Mouse (Mus musculus) gastrocnemius, postnatal 14 days (tissue): ENCODE measurements around the gene AC124108.1. TPM values are rescaled to one million over a fixed set of nuclear protein-coding genes. Genes with fewer than 3 reads are reported as not detected.

Experiments
- DNase-seq: peaks from one replicate; pipeline ENCODE4 v3.0.0; 2021; ENCODE audit warnings: mixed read lengths
- intact Hi-C: fragments of 180-260 bp; cut with DNase I; formaldehyde crosslinking; loops from one replicate; pipeline ENCODE4 v1.15.1; 2025; ENCODE audit warnings: low total_unique reads
- long read RNA-seq, 2 experiments: library from polyadenylated mRNA; stranded (forward); transcript quantifications; one replicate each; pipeline ENCODE4 v2.0.0; 2021
- total RNA-seq, 2 experiments: library from RNA; stranded (reverse); gene quantifications; 2 replicates each; pipeline ENCODE4 v1.2.3; 2021

The AC124108.1 gene
- not detected for total RNA-seq
- long read RNA-seq, experiment 1, result 0 reads
- long read RNA-seq, experiment 2, result 0 reads

DNA sequence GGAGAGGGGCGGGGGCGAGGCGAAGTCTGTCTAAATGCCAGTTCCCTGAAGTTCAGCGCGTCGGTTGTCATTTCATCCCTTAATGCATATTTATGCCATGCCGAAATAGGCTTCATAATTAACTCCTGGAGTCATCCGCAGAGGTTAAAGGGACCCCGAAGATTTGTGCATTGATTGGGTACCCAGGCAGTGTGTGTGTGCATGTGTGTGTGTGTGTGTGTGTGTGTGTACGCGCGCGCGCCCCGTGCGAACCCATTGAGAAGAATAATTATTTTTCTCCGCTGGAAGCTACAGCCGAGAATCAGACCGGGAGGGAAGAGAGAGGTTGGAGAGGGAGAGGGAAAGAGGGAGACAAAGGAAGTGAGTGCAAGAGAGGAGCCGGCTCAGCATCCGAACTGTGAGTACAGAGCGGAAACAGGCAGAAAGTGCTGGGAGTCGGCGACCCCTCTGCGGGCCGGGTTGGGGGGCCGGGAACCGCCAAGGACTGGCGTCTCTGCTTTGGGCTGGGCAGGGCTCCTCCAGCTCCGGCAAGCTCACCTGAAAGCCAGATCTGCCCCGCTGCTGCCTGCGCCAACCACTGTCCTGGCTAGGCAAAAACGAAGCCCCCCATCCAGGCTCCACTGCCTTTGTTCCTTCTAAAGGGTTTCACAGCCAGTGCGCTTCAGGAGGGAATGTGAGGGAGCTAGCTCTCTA is at the start of gene AC124108.1, which contains the start of gene Lemd1:
AC124108.1 (plus strand) TSS at position 365 of the 693 bp plus-strand sequence.
Lemd1 (plus strand) TSS at position 339 of the 693 bp plus-strand sequence.
- DNase-seq, result no peak
- intact Hi-C loops, result no loop called here

GRCm38 (mm10) chr1:132141753-132142152 is 49.5 kb upstream of the AC124108.1 start:
- intact Hi-C loops, result no loop called here
- DNase-seq, result no peak

DNA sequence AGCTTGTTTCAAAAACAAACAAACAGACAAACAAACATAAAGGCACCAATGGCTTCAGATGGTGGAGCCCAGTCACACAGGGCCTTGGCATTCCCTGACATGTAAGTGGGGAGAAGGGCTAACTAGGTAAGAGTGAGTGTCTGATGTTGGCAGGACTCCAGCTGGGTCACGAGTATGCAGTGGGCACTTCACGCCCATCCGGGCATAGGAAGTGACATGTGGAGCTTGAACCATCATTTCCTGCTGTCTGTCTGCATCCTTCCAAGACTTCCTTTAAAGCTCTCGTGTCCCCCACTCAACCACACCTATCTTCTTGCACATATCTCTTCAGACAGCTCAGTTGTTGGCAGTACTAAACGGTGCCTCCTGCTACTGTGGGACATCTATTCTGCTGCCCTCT is 48.2 kb upstream of the AC124108.1 start:
- intact Hi-C loops, result no loop called here

DNA sequence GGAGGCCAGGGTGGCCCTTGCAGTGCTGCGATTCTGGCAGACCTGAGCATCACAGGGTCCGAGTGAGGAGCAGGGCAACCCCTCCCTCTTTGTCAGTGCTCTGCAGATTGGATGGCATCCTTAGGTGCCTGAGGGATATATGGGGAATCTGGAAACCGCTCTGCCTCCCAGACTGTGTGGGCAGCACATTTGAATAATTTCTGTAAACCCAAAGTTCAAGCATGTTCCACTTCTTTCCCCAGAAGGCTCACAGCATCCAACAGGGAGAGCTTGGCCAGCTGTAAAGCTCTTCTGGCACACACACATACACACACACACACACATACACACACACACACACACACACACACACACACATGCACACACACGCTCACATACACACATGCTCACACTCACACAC is 47.5 kb upstream of the AC124108.1 start:
- no peak for DNase-seq
- intact Hi-C loops, result no loop called here

More for the DNA sequence above, 48.2 kb upstream of the AC124108.1 start:
- no peak for DNase-seq

DNA sequence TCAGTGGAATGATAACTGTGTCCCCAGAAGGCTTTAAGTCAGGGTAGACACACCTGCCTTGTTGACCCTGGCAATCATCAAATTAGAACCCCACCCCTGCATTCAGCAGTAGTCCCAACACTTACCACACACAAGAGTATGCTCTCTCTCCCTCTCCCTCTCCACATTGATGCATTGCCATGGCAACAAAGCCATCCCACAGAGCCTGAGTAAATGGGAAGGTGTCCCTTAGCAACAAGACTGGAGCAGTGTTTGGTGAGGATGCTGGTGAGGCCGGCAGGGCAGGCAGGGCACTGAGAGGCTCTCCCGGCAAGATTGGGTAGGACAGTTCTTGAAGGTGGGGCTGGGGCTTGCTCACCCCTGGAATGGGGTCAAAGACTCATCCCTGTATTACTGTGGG is 47.0 kb upstream of the AC124108.1 start:
- no peak for DNase-seq
- intact Hi-C loops, result no loop called here

DNA sequence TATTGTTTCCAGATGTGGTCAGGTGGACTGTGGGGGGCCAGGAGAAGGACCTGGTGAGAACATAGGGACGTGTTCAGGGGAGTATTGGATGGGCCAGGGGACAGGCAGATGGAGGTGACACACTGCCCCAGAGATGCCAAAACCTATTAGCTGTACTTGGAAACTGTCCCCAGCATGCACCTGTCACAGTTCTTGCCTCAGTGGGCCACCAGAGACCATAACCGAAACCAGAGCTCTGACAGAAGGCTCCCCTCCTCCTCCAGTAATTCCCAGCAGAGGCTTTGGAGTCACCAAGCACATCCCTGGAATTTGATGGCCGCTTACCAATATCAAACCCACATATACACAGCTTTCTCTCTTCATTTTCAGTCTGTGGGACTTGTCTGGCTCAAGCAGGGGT is 46.4 kb upstream of the AC124108.1 start:
- intact Hi-C loops, result no loop called here
- DNase-seq, result no peak

DNA sequence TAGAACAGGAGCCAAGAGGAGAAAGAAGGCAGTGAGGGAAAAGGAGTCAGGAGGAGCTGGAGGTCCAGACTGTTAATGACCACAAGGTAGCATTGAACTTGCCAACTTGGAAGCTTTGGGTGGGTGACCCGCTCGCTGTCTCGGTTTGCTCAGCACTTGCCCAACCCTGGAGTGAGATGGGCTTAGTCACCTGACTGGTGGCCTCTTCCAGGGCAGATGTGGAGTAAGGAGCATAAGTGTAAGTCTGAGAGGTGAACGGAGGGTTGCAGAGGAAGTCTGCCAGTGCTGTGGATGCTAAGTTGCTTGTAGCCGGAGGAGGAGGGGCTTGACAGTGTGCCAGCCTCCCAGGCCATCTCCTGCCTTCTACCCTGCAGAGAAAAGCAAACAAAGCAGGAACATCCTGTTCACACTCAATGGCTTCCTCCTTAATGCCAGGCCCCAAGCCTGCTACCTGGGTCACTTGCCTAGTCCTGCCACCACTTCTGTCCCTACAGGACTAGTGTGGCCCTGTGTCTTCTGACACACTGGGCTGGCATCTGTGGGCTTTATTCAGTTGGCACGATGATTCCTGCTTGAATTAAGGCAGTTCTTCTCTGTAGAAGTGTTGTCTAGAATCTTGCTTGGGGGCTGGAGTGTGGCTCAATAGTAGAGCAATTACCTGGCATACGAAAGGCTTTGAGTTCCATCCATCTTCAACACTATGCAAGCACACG is 45.1 kb upstream of the AC124108.1 start:
- intact Hi-C loops, result no loop called here
- no peak for DNase-seq

GRCm38 (mm10) chr1:132149410-132149809 is 41.8 kb upstream of the AC124108.1 start:
- intact Hi-C loops, result no loop called here
- no peak for DNase-seq

DNA sequence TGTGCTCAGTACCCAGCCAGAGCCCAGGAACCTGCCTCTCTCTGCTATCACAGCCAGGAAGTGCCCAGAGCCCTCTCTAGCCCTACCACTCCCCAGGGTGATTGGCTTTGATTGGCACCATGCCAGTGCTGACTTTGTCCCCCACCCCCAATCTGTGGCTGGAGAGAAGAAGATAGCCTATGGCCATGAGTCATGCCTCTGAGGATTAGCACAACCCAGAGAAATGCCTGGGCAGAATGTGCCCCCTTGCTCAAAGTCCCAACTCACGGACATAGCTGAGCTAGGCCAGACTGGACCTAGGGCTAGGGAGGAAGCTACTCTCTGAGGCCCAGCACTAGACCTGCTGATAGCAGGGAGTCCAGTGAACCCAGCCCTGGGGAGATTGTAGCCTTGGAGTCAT is 41.1 kb upstream of the AC124108.1 start:
- no peak for DNase-seq
- intact Hi-C loops, result no loop called here

DNA sequence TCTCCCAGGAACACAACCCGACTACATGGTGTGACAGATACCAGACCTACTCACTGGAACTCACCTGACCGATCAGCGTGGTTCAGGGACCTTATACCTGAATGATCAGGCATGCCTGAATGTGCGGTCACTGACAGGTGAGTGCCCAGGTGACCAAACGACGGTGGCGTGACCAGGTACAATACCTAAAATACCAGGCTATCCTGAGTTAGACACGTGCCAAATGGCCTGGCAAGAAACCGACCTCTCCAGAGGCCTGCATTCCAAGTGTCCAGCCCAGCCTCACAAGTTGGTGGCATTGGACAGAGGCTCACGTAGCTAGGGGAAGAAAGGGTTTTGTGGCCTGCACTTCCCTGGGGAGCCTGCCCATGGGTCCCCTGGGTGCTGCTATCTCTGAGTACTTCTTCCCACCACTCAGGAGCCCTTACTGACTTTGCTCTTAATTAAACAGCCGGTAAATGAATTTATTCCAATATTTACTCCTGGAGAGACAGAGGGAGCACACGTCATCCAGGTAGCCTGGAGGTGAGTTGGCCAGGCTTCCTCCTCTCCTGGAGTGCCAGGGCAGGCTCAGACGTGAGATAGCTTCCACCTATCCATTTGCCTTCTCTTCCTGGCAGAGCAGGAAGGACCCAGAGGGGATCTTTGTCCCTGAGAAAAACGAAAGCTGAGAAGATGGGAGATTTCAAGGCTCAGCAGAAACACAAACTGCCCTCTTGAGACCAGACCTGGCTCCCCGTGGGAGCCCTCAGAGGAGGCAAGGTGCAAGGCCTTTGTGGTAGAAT is 40.2 kb upstream of the AC124108.1 start:
- intact Hi-C loops, result no loop called here
- no peak for DNase-seq

DNA sequence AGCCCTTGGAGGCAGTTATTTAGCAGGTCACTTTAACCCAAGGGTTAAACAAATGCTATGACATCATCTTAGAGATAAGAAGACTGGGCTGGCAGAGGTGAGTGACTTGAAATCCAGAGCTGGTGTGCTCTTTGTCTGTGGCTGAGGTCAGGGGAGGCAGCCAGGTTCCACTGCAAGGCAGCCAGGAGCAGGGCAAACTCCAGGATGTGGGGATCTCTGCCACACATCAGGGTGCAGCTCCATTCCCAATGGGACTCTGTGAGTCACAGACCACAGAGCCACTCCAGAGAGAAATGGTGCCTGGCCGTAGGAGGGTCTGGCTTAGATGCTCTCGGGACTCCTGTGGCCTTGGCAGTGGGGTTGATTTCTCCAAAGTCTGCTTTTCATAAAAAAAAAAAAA is 39.3 kb upstream of the AC124108.1 start:
- intact Hi-C loops, result no loop called here

DNA sequence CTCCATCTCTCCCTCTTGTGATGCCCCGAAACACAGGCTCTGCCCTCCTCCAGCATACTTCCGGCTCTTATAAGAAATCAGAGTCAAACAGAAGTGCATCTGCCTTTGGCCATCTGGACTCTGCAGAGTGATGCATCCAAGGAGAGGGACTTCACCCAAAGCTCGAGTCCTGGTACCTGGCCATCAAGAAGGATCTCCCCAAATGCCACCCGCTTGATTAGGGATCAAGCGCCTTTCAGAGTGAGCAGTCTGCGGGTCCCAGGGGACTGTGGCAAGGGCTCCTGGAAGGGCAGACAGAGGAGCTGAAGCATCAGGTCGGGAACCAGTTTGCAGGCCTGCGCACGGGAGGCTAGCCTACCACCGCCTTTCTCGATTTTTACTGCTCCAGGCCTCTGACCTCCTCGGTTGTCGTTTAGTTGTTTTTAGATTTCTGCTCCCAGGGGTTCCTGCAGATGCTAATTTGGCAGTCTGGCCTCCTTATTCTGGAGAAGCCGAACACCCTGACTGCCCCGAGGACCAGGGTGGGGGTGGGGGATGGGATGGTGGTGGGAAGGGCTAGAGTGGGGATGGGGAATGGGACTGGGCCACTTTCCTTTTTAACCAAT is 38.1 kb upstream of the AC124108.1 start:
- intact Hi-C loops, result no loop called here
- DNase-seq, result no peak

More for the DNA sequence above, 39.3 kb upstream of the AC124108.1 start:
- no peak for DNase-seq

DNA sequence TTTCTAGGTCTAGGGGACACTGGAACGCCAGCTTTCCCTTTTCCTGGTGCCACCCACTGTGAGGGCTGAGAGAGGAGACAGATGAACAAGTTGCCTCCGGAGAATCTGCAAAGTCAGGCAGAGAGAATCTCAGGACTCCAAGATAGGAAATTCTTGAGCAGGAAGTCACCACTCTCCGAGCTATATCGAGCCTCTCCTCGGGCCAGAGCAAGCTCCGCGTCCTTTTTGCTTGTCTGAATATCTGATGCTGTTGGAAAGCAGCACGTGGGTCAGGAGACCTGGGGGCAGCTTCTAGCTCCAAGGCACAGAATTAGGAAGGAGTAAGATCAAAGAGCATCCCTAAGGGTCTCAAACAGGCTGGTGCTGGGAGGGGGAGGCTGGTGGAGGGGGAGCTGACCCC is 37.6 kb upstream of the AC124108.1 start:
- no peak for DNase-seq
- intact Hi-C loops, result no loop called here

- intact Hi-C loops, result loop anchor here (1.0 to 5.0 kb wide), 3 partner anchors 34 to 197 kb away; no protein-coding TSS in a partner anchor
- DNase-seq, result peak; percentile 78
Observed at GRCm38 (mm10) chr1:132155737-132156136, 35.5 kb upstream of the AC124108.1 start.

DNA sequence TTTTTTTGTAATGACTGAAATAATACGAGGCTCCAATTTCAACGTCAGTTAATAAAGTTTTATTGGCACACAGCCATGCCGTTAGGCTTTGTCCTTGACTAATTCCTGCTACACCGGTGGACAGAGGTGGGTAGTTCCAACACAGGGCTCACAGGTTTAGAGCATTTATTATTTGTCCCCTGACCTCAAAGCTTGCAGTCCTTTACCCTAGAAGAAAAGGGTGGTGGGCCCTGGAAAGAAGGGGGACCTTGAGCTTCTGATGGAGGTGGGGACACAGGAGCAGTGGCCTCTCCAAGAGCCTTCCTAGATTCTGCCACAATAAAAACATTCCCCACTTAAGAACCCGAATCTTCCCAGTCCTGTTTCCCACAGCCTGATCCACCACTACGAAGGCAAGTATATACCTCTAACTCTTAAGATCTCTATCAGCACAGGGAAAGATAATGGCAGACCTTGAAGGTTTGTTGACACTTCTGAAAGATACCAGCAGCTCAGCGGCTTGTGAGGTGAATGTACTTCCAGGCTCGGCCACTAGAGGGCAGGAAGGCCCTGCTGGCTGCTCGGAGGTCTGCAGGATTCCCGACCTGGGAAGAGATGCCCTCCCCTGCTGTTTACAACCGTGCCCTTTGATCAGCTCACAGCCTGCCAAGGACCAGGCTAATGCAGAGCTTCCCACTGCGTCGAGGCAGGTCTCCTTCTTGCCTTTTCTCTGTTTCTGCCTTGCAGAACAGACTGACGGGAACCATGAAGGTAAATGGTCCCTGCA is 34.1 kb upstream of the AC124108.1 start:
- DNase-seq, result peak; percentile 82
- intact Hi-C loops, result loop anchor here (2.0 to 5.0 kb wide), 2 partner anchors 82 to 195 kb away; no protein-coding TSS in a partner anchor

- no peak for DNase-seq
- intact Hi-C loops, result loop anchor here (2.0 to 5.0 kb wide), 2 partner anchors 81 to 194 kb away; no protein-coding TSS in a partner anchor
Observed at GRCm38 (mm10) chr1:132157808-132158207, 33.4 kb upstream of the AC124108.1 start.

DNA sequence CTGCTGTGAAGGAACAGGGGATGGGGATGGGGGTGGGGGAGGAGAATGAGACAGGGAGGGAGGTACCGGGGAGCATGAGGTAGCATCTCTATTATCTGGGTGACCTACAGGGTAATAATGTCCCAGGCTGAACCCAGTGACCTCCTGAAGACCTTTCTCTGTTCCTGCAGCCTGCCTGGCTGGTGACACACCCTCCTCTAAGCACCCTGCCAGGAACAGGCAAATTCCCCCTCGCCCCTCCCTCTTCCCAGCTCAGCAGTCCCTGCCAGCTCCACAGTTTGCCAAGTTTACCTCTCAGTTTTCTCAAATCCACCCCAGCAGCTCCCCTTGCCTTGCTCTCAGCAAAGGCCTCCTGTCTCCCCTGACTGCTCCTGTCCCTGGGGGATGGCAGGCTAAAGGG is 32.5 kb upstream of the AC124108.1 start:
- intact Hi-C loops, result loop anchor here (5.0 kb wide), 1 partner anchor 194 kb away; no protein-coding TSS in a partner anchor
- DNase-seq, result no peak

DNA sequence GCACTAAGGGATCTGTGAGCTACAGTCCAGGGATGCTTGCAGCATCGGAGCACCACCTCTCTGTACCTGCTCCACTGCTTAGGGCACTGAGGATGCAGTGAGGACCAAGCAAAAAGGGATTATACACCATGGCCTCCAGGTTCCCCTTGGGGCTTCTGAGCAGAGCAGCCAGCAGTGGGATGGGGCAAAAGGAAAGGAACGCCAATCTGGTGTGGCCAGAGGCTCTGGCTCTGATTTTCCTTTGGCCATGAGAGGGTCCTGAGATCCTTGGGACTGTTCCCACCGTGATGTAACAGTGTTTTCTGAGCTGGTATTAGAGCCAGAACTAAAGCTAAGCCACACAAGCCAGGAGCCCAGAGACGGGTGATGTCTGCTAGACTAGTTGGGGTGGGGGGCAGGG is 31.6 kb upstream of the AC124108.1 start:
- intact Hi-C loops, result loop anchor here (5.0 to 10.0 kb wide), 2 partner anchors 145 to 193 kb away; no protein-coding TSS in a partner anchor

More for the DNA sequence above, 31.6 kb upstream of the AC124108.1 start:
- DNase-seq, result no peak
